Mouse (Mus musculus) spleen, adult 2 months (tissue): ENCODE results near the gene Gm47283.
"Not testable (repeated sequence)": the region's sequence is repeated elsewhere in the genome, so short reads cannot be mapped to it uniquely, and the experiment has no call there.

Experiments
- CTCF ChIP-seq: fragments of 200-500 bp; IDR thresholded peaks from 2 replicates; pipeline ENCODE4 v1.5.1; 2011; ENCODE audit warnings: mild to moderate bottlenecking, inconsistent platforms; ENCODE audit not compliant: insufficient read depth, insufficient read length, insufficient replicate concordance; ENCODE audit errors: extremely low read depth
- POLR2A ChIP-seq: fragments of 200-500 bp; IDR thresholded peaks from 2 replicates; pipeline ENCODE4 v1.6.1; 2011; ENCODE audit warnings: low read depth, low read length, inconsistent platforms

GRCm38 (mm10) chrY:90741452-90742260, 42.9 kb upstream of the Gm47283 start:
- not testable (repeated sequence) for TF ChIP-seq POLR2A, CTCF
